Mouse (Mus musculus): ENCODE data around the gene Efna3. TPM values are rescaled to one million over a fixed set of nuclear protein-coding genes. Genes with fewer than 3 reads are reported as not detected.

Gene Efna3
- polyA plus RNA-seq, 1 experiment from 2014 or later: 90.1 TPM

DNA sequence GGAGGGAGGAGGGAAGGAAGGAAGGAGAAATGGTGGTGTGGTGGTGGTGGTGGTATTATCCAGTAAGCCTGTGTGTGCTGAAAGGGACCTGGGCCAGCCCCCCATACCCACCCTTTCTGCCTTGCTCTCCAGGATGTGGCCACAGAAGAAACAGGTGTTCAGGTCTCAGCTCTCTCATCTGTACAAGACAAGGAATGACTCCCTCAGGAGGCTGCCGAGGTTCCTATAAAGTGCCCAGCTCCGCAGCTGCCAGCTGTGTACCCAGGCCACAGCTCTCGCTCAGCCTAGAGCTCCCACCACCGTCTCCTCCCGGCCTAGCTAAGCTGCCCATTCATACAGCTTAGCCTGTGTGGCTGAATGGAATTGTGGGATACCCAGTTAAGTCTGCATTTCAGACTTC, 30.5 kb downstream of the Efna3 start:
- no peak overlapping the region for H3K27ac ChIP-seq (replicated peaks)
- H3K9ac ChIP-seq: no peak overlapping the region
- no peak overlapping the region for H3K4me2 ChIP-seq
- H3K4me1 ChIP-seq (replicated peaks): no peaks in the 10 kb centered on the region
- H3K9me3 ChIP-seq: no peaks in the 10 kb centered on the region
- no peak for ATAC-seq (ENCODE audit: low read depth)
- no peak overlapping the region for H3K4me3 ChIP-seq
- WGBS: 71% methylated on average over 5 of the region's 5 CpGs
- H3K36me3 ChIP-seq: no peaks in the 10 kb centered on the region
- no peaks in the 10 kb centered on the region for H3K27me3 ChIP-seq

DNA sequence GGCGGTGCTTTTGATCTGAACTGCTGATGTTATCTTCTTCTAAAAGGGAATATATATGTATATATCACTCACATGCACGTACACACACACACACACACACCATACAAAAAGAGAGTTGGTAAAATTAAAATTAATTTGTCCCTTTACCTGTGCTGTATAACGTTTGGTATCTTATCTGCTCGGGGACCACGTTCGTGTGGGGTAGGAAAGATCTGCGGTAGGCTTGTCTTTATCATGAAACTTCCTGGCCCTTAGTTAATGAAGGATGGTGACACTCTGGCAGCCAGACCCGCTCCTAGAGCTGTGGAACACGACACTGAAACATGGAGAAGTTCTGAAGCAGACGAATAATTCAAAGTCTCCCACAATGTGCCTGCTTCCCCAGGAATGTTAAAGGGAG, 30.9 kb downstream of the Efna3 start:
- Histone ChIP-seq H3K27me3 (no peaks in the 10 kb centered on the region), H3K4me2 (no peak overlapping the region), H3K27ac (replicated peaks) (no peak overlapping the region), H3K4me1 (replicated peaks) (no peaks in the 10 kb centered on the region), H3K4me3 (no peak overlapping the region), H3K9ac (no peak overlapping the region), H3K36me3 (no peaks in the 10 kb centered on the region), H3K9me3 (no peaks in the 10 kb centered on the region)
- ATAC-seq (ENCODE audit: low read depth): no peak
- 80% methylated on average over 10 of the region's 10 CpGs for WGBS

DNA sequence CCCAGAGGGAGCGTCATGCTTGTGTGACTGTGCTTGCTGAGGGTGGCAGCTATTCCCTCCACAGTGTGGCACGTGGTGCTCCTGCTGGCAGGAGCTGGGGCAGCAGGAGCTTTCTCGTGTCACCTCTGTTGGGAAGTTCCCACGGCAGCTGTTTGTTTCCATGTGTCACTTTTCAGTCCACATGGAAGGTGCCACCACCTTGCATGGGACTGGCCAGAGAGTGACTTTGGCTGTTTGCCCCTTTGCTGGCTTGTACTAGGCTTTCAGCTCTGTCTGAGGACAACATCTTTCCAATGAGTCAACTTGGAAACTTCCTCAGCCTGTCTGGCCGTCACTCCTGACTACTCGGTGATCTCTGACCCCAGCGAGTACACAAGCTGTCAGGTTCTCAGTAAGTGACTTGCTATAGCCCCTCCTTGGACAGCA, 34.2 kb downstream of the Efna3 start:
- Histone ChIP-seq H3K4me1 (replicated peaks) (peaks cover 6% of the 10 kb centered on the region), H3K27me3 (no peaks in the 10 kb centered on the region), H3K36me3 (no peaks in the 10 kb centered on the region), H3K4me2 (no peak overlapping the region), H3K27ac (replicated peaks) (no peak overlapping the region), H3K4me3 (no peak overlapping the region), H3K9ac (no peak overlapping the region), H3K9me3 (no peaks in the 10 kb centered on the region)
- ATAC-seq (ENCODE audit: low read depth): no peak
- 58% methylated on average over 7 of the region's 7 CpGs for WGBS

DNA sequence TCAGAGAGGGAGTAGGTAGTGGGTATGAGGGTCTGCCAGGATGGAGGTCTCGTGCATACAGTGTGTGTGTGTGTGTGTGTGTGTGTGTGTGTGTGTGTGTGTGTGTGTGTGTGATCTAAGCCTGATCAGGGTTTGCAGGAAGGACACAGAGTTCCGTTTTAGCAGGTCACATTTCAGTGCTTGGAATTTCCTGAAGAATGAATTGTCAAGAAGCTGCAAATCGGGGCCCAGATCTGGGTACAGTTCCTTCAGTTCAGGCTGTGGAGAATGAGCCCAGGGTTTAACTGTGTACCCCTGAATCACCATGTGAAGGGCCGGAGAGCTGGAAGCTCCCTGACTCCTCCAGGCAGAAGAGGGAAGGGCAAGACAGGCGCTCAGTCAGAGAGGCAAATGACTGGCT, 35.5 kb downstream of the Efna3 start:
- no peaks in the 10 kb centered on the region for H3K9me3 ChIP-seq
- H3K9ac ChIP-seq: no peak overlapping the region
- no peak overlapping the region for H3K4me3 ChIP-seq
- 68% methylated on average over 5 of the region's 5 CpGs for WGBS
- ATAC-seq (ENCODE audit: low read depth): no peak
- H3K36me3 ChIP-seq: no peaks in the 10 kb centered on the region
- peaks cover 6% of the 10 kb centered on the region for H3K4me1 ChIP-seq (replicated peaks)
- no peak overlapping the region for H3K4me2 ChIP-seq
- no peak overlapping the region for H3K27ac ChIP-seq (replicated peaks)
- no peaks in the 10 kb centered on the region for H3K27me3 ChIP-seq

DNA sequence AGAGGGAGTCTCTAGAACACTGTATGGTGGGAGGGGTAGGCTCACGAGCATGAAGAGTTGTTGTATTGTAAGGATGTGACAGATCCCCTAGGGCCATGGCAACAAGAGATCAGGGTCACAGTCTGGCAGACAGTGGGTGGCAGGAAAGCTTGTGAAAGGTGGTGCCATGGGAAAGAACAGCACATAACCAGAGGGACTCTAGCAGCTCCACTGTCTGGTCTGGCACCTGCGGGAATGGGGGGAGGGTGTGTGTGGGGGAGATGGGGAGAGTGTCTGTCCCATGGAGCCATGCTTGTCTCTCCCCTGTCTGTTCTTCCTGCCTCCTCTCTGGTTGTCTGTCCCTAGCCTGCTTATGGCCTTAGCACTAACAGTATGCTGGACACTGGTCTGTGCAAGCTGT, 37.2 kb downstream of the Efna3 start:
- peaks cover 12% of the 10 kb centered on the region for H3K27me3 ChIP-seq
- H3K4me1 ChIP-seq (replicated peaks): peaks cover 23% of the 10 kb centered on the region
- no peak overlapping the region for H3K27ac ChIP-seq (replicated peaks)
- WGBS: 38% methylated on average over 2 of the region's 2 CpGs
- no peak overlapping the region for H3K4me3 ChIP-seq
- H3K9ac ChIP-seq: no peak overlapping the region
- no peak overlapping the region for H3K4me2 ChIP-seq
- H3K9me3 ChIP-seq: no peaks in the 10 kb centered on the region
- no peak for ATAC-seq (ENCODE audit: low read depth)
- no peaks in the 10 kb centered on the region for H3K36me3 ChIP-seq

- H3K9me3 ChIP-seq: no peaks in the 10 kb centered on the region
- H3K4me1 ChIP-seq (replicated peaks): peaks cover 35% of the 10 kb centered on the region
- no peak overlapping the region for H3K4me3 ChIP-seq
- no peak overlapping the region for H3K4me2 ChIP-seq
- no peaks in the 10 kb centered on the region for H3K36me3 ChIP-seq
- no peak overlapping the region for H3K27ac ChIP-seq (replicated peaks)
- H3K9ac ChIP-seq: no peak overlapping the region
- no peak for ATAC-seq (ENCODE audit: low read depth)
- peaks cover 23% of the 10 kb centered on the region for H3K27me3 ChIP-seq
- 93% methylated on average over 3 of the region's 3 CpGs for WGBS
These were observed 38.5 kb downstream of the Efna3 start for GRCm38 (mm10) chr3:89284261-89284660.

DNA sequence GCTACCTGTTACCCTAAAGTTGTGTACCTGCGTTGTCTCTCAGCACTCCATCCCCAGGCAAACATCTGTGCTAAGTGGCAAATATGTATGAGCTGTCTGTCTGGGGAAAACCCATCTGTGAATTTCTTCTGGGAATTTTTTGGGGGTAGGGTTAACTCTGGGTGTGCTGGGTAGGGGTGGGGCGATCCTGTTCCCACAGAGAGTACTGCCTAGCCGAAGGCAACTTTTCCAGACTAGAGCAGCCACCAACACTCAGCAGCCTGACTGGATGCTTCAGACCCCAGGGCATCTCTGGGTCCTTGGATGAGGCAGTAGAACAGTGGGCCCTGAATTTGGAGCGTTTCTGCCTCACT, 40.5 kb downstream of the Efna3 start:
- Histone ChIP-seq H3K36me3 (no peaks in the 10 kb centered on the region), H3K9ac (peak overlapping the region; percentile 52; the same call in 1 of the 2 replicates), H3K4me2 (0 out of 2 replicates have a peak overlapping the region, but pooled peaks have one; percentile 94), H3K4me3 (no peak overlapping the region), H3K9me3 (no peaks in the 10 kb centered on the region), H3K27ac (replicated peaks) (no peak overlapping the region), H3K4me1 (replicated peaks) (peaks cover 55% of the 10 kb centered on the region), H3K27me3 (peaks cover 42% of the 10 kb centered on the region)
- no peak for ATAC-seq (ENCODE audit: low read depth)
- WGBS: 26% methylated on average over 4 of the region's 4 CpGs

GRCm38 (mm10) chr3:89281579-89282290, 41.0 kb downstream of the Efna3 start:
- Histone ChIP-seq H3K9ac (peak overlapping the region; percentile 72), H3K27me3 (peaks cover 42% of the 10 kb centered on the region), H3K27ac (replicated peaks) (no peak overlapping the region; the same call in 1 of the 2 replicates), H3K4me3 (peak overlapping the region; percentile 49), H3K4me2 (peak overlapping the region; percentile 94), H3K9me3 (no peaks in the 10 kb centered on the region), H3K36me3 (no peaks in the 10 kb centered on the region), H3K4me1 (replicated peaks) (peaks cover 60% of the 10 kb centered on the region)
- ATAC-seq (ENCODE audit: low read depth): no peak
- 12% methylated on average over 20 of the region's 20 CpGs for WGBS

DNA sequence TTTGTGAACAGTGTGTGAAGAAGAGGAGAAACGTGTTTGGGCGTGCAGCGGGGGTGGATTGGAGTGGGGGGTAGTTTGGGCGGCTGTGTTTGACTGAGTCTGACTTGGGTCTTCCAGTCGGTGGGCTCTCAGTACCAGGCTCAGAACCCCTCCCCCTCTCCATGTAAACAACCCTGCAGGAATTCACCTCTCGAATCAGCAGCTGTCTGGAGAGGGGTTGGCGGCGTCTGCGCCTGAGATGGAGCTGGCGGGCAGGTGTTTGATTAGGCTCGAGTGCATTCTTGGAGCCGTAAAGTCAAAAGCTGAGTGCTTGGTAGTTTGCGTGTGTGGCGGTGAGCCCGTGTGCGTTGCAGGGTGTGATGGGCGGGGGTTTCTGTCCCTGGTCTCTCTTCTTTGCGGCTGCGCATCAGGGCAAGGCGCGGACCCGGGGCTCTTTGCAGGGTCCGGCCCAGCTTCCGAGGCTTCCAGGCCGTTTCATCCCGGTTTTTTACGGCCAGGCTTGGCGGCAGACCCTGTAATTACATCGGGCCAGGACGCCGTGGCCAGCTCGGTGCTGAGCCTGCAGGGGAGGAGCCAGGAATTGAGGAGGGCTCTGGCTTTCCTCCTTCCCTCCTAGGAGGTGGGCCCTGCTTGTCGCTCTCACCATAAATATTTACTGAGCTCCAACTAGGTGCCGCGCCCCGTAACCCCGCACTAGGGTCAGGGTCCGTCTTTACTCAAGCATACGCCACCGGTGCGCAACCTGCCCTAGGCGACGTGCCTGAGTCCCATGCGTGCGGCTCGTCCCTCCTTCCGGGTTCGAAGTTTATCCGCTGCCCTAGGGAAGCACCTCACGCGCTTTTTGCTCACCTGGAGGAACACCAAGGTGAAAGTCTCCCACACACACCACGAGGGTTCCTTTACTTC, 41.9 kb downstream of the Efna3 start, which contains the start of gene Efna1:
Efna1 (minus strand) TSS at position 537 of the 906 bp plus-strand sequence.
- under 1% methylated on average over 52 of the region's 52 CpGs for WGBS
- Histone ChIP-seq H3K4me3 (peak within 1 kb of the TSS; percentile 49), H3K27ac (replicated peaks) (peak within 1 kb of the TSS; percentile 68), H3K36me3 (no peaks in the 10 kb centered on the region), H3K27me3 (peaks cover 48% of the 10 kb centered on the region), H3K4me1 (replicated peaks) (peaks cover 60% of the 10 kb centered on the region), H3K4me2 (peak within 1 kb of the TSS; percentile 94), H3K9ac (peak within 1 kb of the TSS; percentile 72), H3K9me3 (no peaks in the 10 kb centered on the region)
- ATAC-seq (ENCODE audit: low read depth): peak; percentile 40

GRCm38 (mm10) chr3:89280050-89280605, 42.6 kb downstream of the Efna3 start:
- H3K27ac ChIP-seq (replicated peaks): peak overlapping the region; percentile 68
- peak; percentile 16; the same call in 1 of the 2 replicates for ATAC-seq (ENCODE audit: low read depth)
- peaks cover 54% of the 10 kb centered on the region for H3K4me1 ChIP-seq (replicated peaks)
- no peaks in the 10 kb centered on the region for H3K36me3 ChIP-seq
- peak overlapping the region; percentile 49 for H3K4me3 ChIP-seq
- peaks cover 48% of the 10 kb centered on the region for H3K27me3 ChIP-seq
- H3K4me2 ChIP-seq: peak overlapping the region; percentile 94
- WGBS: under 1% methylated on average over 29 of the region's 29 CpGs
- H3K9me3 ChIP-seq: no peaks in the 10 kb centered on the region
- H3K9ac ChIP-seq: peak overlapping the region; percentile 72

- peak overlapping the region; percentile 49 for H3K4me3 ChIP-seq
- 2% methylated on average over 35 of the region's 35 CpGs for WGBS
- H3K9me3 ChIP-seq: no peaks in the 10 kb centered on the region
- peaks cover 48% of the 10 kb centered on the region for H3K27me3 ChIP-seq
- no peaks in the 10 kb centered on the region for H3K36me3 ChIP-seq
- H3K4me2 ChIP-seq: peak overlapping the region; percentile 94
- peaks cover 54% of the 10 kb centered on the region for H3K4me1 ChIP-seq (replicated peaks)
- H3K9ac ChIP-seq: peak overlapping the region; percentile 72
- H3K27ac ChIP-seq (replicated peaks): peak overlapping the region; percentile 68
- peak; percentile 54 for ATAC-seq (ENCODE audit: low read depth)
These were observed 43.4 kb downstream of the Efna3 start for GRCm38 (mm10) chr3:89279153-89279890.

Measured in neural tube, embryonic 13.5 days (tissue).